Mouse (Mus musculus): ENCODE results near the gene Zfp595.
"Not testable (repeated sequence)": the region's sequence is repeated elsewhere in the genome, so short reads cannot be mapped to it uniquely, and the experiment has no call there.

Zfp595 gene

GRCm38 (mm10) chr13:67332019-67332724 lies at the start of gene Zfp595:
Gene Zfp595, minus strand, starts transcription at chr13:67332570.
- DNase-seq, result peak; percentile 60 to 79

- not testable (repeated sequence) for DNase-seq
Observed at GRCm38 (mm10) chr13:67376255-67376654, 43.9 kb upstream of the Zfp595 start.

- DNase-seq, result peak; percentile 65 to 80
Observed at GRCm38 (mm10) chr13:67375050-67375911, 42.9 kb upstream of the Zfp595 start, which contains the start of the genes Gm28041 and Zfp456. Gene Gm28041, minus strand, starts transcription at chr13:67375733. Gene Zfp456, minus strand, starts transcription at chr13:67375810.

DNA sequence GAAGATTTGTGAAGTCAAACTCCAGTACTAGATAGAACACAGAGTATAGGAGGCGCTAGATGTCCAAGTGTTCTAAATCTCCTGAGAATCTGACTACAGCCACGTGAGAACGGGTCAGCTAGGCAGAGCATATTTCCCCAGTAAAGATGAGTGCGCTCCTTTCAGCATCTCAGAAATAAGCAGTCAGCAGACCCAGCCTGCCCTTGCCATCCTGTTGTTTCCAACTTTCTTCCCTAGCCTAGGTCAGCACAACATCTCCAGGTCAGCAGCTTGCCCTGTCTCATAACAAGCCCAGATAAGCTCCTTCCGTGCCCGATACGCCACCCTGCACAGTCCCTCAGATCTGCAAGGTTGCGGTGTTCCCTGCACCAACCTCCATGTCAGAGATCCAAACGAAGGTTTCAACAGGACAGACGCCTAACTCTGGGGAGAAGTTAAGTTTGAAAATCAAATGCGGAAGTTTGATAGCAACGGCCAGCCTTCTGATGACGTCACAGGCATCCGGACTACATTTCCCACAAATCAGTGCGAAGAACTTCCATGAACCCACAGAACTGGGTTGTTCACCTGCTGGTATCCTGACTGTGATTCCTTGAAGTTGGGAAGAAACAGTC lies 27.9 kb upstream of the Zfp595 start, which contains the start of the genes Gm28044 and Zfp953:
Gm28044 (minus strand) TSS at position 406 of the 614 bp plus-strand sequence.
Zfp953 (minus strand) TSS at position 475 of the 614 bp plus-strand sequence.
- DNase-seq, result peak; percentile 72 to 82

DNA sequence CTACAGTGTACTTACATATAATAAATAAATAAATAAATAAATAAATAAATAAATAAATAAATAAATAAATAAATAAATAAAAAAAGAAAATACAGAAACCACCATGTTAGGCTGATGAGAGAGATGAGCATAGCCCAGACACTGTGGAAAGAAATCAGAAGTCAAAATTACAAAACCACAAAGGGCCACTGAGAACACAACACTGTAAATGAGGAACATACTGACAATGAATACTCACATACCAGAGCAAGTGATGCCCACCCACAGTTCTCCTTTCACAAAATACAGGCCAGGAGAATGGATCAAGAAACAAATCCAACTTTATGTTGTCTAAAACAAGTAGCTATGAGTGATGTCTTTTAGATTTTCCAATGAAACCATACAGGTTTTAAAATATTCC lies 19.5 kb upstream of the Zfp595 start:
- DNase-seq, result no peak

- no peak for DNase-seq
Observed at GRCm38 (mm10) chr13:67343422-67343821, 11.1 kb upstream of the Zfp595 start.

GRCm38 (mm10) chr13:67332877-67333276 lies 507 bp upstream of the Zfp595 start:
- no peak for DNase-seq

GRCm38 (mm10) chr13:67306718-67307117 lies 25.7 kb downstream of the Zfp595 start:
- DNase-seq, result no peak

DNA sequence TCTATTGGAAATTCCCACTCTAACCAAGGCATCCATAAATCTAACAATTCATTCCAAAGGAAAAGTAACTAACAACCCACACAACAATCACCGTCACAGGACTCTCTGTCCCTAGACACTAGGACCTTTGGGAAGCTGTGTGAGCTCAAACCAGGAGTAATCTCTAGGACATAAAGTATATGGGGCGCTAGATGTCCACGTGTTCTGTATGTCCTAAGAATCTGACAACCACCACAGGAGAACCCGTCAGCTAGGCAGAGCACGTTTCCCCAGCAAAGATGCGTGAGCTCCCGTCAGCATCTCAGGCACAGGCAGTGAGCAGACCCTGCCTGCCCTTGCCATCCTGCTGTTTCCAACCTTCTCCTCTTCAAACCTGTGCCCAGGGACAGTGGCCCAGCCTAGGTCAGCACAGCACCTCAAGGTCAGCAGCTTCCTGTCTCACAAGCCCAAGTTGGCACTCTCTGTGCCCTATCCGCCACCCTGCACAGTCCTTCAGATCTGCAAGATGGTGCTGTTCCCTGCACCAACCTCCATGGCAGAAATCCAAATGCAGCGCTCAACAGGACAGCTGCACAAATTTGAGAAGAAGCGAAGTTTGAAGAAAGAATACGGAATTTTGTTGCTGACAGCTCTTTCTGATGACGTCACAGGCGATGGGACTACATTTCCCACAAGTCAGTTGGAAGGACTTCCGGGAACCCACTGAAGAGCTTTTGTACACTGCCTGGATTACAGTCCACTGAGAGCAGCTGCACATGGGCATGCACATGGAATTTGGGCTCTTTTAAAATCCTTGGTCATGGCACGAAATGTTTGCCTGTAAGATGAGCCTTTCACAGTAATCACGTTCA lies 26.3 kb downstream of the Zfp595 start, which contains the start of gene Zfp457:
Zfp457 (minus strand) TSS at position 664 of the 851 bp plus-strand sequence.
- peak; percentile 62 to 76 for DNase-seq

DNA sequence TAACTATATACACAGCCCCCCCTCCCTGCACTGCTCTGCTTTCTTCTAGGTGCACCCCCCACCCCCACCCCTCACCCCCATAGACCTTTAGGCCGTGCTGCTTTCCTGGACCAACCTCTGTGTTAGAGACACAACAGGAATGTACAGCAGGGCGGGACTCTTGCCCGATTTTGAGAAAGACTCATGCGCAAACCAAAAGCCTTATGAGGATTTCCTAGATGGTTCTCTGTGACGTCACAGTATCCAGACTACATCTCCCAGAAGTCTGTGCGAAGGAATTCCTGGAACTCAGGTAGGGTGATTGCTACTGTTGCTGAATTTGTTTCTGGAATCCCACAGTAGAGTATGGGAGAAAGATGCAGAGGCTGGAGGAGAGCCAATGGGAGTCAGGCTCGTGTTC lies 54.1 kb downstream of the Zfp595 start, which contains the start of gene Zfp458:
Zfp458 (minus strand) TSS at position 153 of the 400 bp plus-strand sequence.
- DNase-seq, result no peak

GRCm38 (mm10) chr13:67269383-67270065 lies 62.8 kb downstream of the Zfp595 start:
- not testable (repeated sequence) for DNase-seq

DNA sequence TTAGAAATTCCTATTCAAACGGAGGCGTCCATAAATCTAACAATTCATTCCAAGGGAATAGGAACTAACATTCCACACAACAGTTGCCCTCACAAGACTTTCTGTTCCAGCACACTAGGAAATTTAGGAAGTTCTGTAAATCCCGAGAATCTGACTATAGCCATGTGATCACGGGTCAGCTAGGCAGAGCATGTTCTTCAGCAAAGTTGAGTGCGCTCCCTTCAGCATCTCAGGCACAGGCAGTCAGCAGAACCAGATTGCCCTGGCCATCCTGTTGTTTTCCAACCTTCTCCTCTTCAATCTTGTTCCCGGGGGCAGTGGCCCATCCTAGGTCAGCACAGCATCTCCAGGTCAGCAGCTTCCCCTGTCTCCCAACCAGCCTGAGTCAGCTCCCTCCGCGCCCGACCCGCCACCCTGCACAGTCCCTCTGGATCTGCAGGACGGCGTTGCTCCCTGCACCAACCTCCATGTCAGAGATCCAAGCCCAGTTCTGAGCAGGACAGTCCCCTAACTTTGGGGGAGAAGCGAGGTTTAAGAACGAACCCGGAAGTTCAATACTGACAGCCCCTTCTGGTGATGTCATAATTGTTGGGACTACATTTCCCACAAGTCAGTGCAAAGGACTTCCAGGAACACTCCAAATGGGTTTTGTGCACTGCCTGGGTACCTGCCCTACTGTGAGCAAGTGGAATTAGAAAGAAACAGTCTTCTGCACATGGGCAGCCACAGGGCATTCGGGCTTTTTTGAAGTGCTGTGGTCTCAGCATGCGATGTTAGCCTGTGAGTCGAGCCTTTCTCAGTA lies 63.6 kb downstream of the Zfp595 start:
- peak; percentile 40 to 72 for DNase-seq
